Mouse (Mus musculus) cerebellum, adult 2 months (tissue): ENCODE data around the gene Olfr532.

Source experiments
- CTCF ChIP-seq: fragments of 200-500 bp; IDR thresholded peaks from 2 replicates; pipeline ENCODE4 v1.5.1; 2011; ENCODE audit warnings: low read depth, mild to moderate bottlenecking, control low read depth, low read length, moderate library complexity, borderline replicate concordance; ENCODE audit not compliant: insufficient read depth
- POLR2A ChIP-seq: fragments of 200-500 bp; IDR thresholded peaks from 2 replicates; pipeline ENCODE4 v1.6.1; 2011; ENCODE audit warnings: low read length, control low read depth, borderline replicate concordance; ENCODE audit not compliant: insufficient read depth

GRCm38 (mm10) chr7:140376231-140376630, 45.2 kb downstream of the Olfr532 start, which contains the start of gene Olfr530:
- no peak for TF ChIP-seq CTCF
- TF ChIP-seq POLR2A = no peak
